Mouse (Mus musculus) Patski (cell line): Measurements from ENCODE around the gene Gclm. TPM values are rescaled to one million over a fixed set of nuclear protein-coding genes. Genes with fewer than 3 reads are reported as not detected.
A peak's percentile ranks its signal among the peaks of the same experiment; 100 is the strongest.

Experiments
- ATAC-seq: fragments of 100-300 bp; one replicate; pipeline ENCODE4 v1.8.0; 2021
- CTCF ChIA-PET: fragments of 350-600 bp; sonication (Branson Sonifier 250); formaldehyde crosslinking; loops from one replicate; lab custom pipeline; 2022; ENCODE audit warnings: inconsistent platforms; lab: Charles Lee
- POLR2A ChIA-PET: fragments of 350-600 bp; sonication (Branson Sonifier 250); formaldehyde crosslinking; loops from one replicate; lab custom pipeline; 2022; ENCODE audit warnings: antibody characterized with exemption, inconsistent platforms; lab: Charles Lee
- DNase-seq: peaks from one replicate; pipeline ENCODE4 v3.0.0-alpha.2; 2011; ENCODE audit warnings: low read depth, low spot score
- H3K27me3 ChIP-seq: fragments of 371-371 bp; one replicate; pipeline ENCODE4 v1.5.1; 2021
- CTCF ChIP-seq: fragments of 100-300 bp; IDR thresholded peaks from one replicate; pipeline ENCODE4 v1.5.1; 2021
- in situ Hi-C: fragments of 300-500 bp; cut with MboI; formaldehyde crosslinking; loops from 3 replicates; pipeline ENCODE4 v1.11.1; 2018; ENCODE audit warnings: low pct_unique_long_range_greater_than_20kb, mixed read lengths
- polyA plus RNA-seq: library from polyadenylated mRNA; unstranded; gene quantifications from one replicate; pipeline ENCODE4 v1.2.3, GENCODE M21; 2021

The Gclm gene
- polyA plus RNA-seq, 1 experiment from 2014 or later, result 459 TPM

GRCm38 (mm10) chr3:122316621-122317020, 71.3 kb downstream of the Gclm start:
- TF ChIP-seq CTCF, result no peak
- no peaks in the 10 kb centered on the region for H3K27me3 ChIP-seq
- POLR2A ChIA-PET, result interaction anchor here (0.6 kb wide), 3 partner anchors 150 to 336 kb away, joined by 3 to 4 read pairs (median 3); no protein-coding TSS in a partner anchor
- CTCF ChIA-PET, result interaction anchor here (0.7 to 1.8 kb wide), 10 partner anchors 20 to 149 kb away, joined by 3 to 6 read pairs (median 4); no protein-coding TSS in a partner anchor
- DNase-seq (no peak), ATAC-seq (no peak)
- in situ Hi-C loops, result loop anchor here (25.0 kb wide), 1 partner anchor 596 kb away; the partner anchor contains the start of genes 1810037I17Rik and Gm10959

- DNase-seq (no peak), ATAC-seq (peak; percentile 76)
- in situ Hi-C loops, result loop anchor here (25.0 kb wide), 1 partner anchor 595 kb away; the partner anchor contains the start of genes 1810037I17Rik and Gm10959
- no peaks in the 10 kb centered on the region for H3K27me3 ChIP-seq
- TF ChIP-seq CTCF, result no peak
- ChIA-PET CTCF (interaction anchor here (1.3 to 1.8 kb wide), 6 partner anchors 20 to 148 kb away, joined by 3 to 6 read pairs (median 4); no protein-coding TSS in a partner anchor), POLR2A (interaction anchor here (0.5 to 0.6 kb wide), 2 partner anchors 131 to 149 kb away, joined by 3 read pairs; no protein-coding TSS in a partner anchor)
Measured at GRCm38 (mm10) chr3:122317339-122317738, 72.0 kb downstream of the Gclm start.

Other genes starting within 250 kb of the Gclm start
- gene Abca4, start 201.1 kb upstream of the Gclm start, polyA plus RNA-seq, result 1.5 TPM
- 93.6 TPM for gene Dnttip2, start 28.8 kb downstream of the Gclm start, polyA plus RNA-seq
- 24.9 TPM for gene Bcar3, start 48.6 kb downstream of the Gclm start, polyA plus RNA-seq